34 mouse cellular contexts compared by ENCODE assay signal in the genomic region with DNA sequence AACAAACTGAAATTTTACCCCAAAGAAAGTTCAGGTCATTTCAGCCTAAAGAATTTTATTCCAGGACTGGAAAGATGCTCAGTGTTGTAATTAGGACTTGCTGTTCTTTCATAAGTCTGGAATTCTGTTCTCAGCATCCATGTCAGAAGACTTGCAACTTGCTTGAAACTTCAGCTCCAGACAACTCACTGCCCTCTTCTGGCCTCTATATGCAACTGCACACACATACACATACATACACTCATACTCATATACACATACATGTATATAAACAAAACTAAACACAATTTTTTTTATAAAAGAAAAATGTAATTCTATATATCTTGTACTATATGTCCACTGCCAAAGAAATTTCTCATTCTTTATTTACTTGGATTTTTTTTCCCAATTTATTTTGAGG. TPM values are rescaled to one million over a fixed set of nuclear protein-coding genes. Genes with fewer than 3 reads are reported as not detected.
DNase-seq lines count a peak whose midpoint lies in the region; ATAC-seq and TF ChIP-seq lines count a peak whose summit lies in the region.
"Had no signal": no experiment of that assay in that cellular context is flagged by ENCODE, and none has a peak within 500 bp of the region (broad histone marks: within the 10 kb centered on the region; RNA-seq: fewer than 3 reads in every experiment).

No protein-coding gene starts in this region.

- H3K27me3 ChIP-seq in heart, embryonic 12.5 days (replicated peaks) = no peaks in the 10 kb centered on the region
- no peaks in the 10 kb centered on the region for H3K27me3 ChIP-seq in E14TG2a.4 (ENCODE audit: insufficient read depth, low read length)
- H3K27me3 ChIP-seq: CH12.LX; hindbrain, embryonic 12.5 days; midbrain, embryonic 13.5 days; neural tube, embryonic 15.5 days had no signal

- H3K4me1 ChIP-seq in heart, embryonic 12.5 days (replicated peaks) = no peaks in the 10 kb centered on the region
- H3K4me1 ChIP-seq in E14TG2a.4 (replicated peaks; ENCODE audit: low read depth, low read length) = no peaks in the 10 kb centered on the region
- H3K4me1 ChIP-seq: hindbrain, embryonic 12.5 days; midbrain, embryonic 13.5 days; neural tube, embryonic 15.5 days had no signal

- peak; percentile 55 for TF ChIP-seq CTCF in layer of hippocampus, adult 2 months (conservative IDR thresholded peaks at IDR 0.05)
- TF ChIP-seq CTCF in E14TG2a.4 (conservative IDR thresholded peaks at IDR 0.05; ENCODE audit: low read length) = peak; percentile 51

- no peaks in the 10 kb centered on the region for H3K9me3 ChIP-seq in heart, embryonic 12.5 days (replicated peaks)
- H3K9me3 ChIP-seq in E14TG2a.4 (ENCODE audit: low read length) = no peaks in the 10 kb centered on the region
- H3K9me3 ChIP-seq: hindbrain, embryonic 12.5 days; midbrain, embryonic 13.5 days; neural tube, embryonic 15.5 days had no signal

- H3K36me3 ChIP-seq in heart, embryonic 12.5 days = no peaks in the 10 kb centered on the region
- no peaks in the 10 kb centered on the region for H3K36me3 ChIP-seq in E14TG2a.4 (ENCODE audit: insufficient read depth, low read length)
- H3K36me3 ChIP-seq: hindbrain, embryonic 12.5 days; midbrain, embryonic 13.5 days; neural tube, embryonic 15.5 days had no signal

- H3K9ac ChIP-seq in heart, embryonic 12.5 days = no peak overlapping the region
- H3K9ac ChIP-seq: hindbrain, embryonic 12.5 days; midbrain, embryonic 13.5 days; neural tube, embryonic 15.5 days had no signal

- H3K4me3 ChIP-seq in heart, embryonic 12.5 days = no peak overlapping the region
- no peak overlapping the region for H3K4me3 ChIP-seq in layer of hippocampus, adult 2 months
- H3K4me3 ChIP-seq in E14TG2a.4 (replicated peaks; ENCODE audit: low read length) = no peak overlapping the region
- H3K4me3 ChIP-seq: erythroblast, embryonic 14.5 days; gastrocnemius, adult 2 months; hindbrain, embryonic 12.5 days; midbrain, embryonic 13.5 days; neural tube, embryonic 15.5 days had no signal

- no peak for ATAC-seq in heart, embryonic 12.5 days (ENCODE audit: insufficient number of reproducible peaks, low FRiP score)
- ATAC-seq: forebrain, embryonic 16.5 days; lung, postnatal 0 days; midbrain, embryonic 13.5 days had no signal

- no peak overlapping the region for H3K4me2 ChIP-seq in heart, embryonic 12.5 days
- H3K4me2 ChIP-seq: hindbrain, embryonic 12.5 days; midbrain, embryonic 13.5 days; neural tube, embryonic 15.5 days had no signal

- H3K27ac ChIP-seq in heart, embryonic 12.5 days (ENCODE audit: poor library complexity, severe bottlenecking) = no peak overlapping the region
- no peak overlapping the region for H3K27ac ChIP-seq in layer of hippocampus, adult 2 months
- H3K27ac ChIP-seq: gastrocnemius, adult 2 months; hindbrain, embryonic 12.5 days; macrophage; midbrain, embryonic 13.5 days; neural tube, embryonic 15.5 days had no signal

- peak; percentile 9 for DNase-seq in heart, adult 11 months
- DNase-seq in layer of hippocampus, adult 2 months (ENCODE audit: low spot score in 2 of 2) = no peak
- no peak for DNase-seq in layer of hippocampus, adult 18-20 months (ENCODE audit: low spot score in 2 of 2)
- DNase-seq in ZHBTc4 (ENCODE audit: low read depth, low spot score) = peak; percentile 47
- no peak for DNase-seq in cerebellum, postnatal 36 days
- DNase-seq: adrenal gland, postnatal 14 days; cerebellum, adult 11-12 months; cerebellum, postnatal 10 days; gastrocnemius, adult 2 months; gastrocnemius, postnatal 36 days; heart, postnatal 14 days; kidney, adult 11 months; kidney, postnatal 36 days; layer of hippocampus, postnatal 36 days; liver; lung, adult 18-20 months; retina, postnatal 1 day; right cerebral cortex, postnatal 14 days had no signal

RNA-seq across cellular contexts. Expression of a gene that starts 14.9 kb away (rescaled TPM):
- 0.11 TPM in 1 of 2 replicates, not detected in the other for polyA plus RNA-seq in heart, embryonic 12.5 days (2016; fragmentation: Nextera tagmentation; extraction: Ambion mirVana)
- 10 to 100 TPM; 36.4 to 38.8 TPM for total RNA-seq in layer of hippocampus, adult 2 months (2021)
- total RNA-seq in layer of hippocampus, adult 18-20 months (2021) = 10 to 100 TPM; 33.7 to 37.2 TPM
- total RNA-seq: CH12.LX; heart, adult 8-10 months; megakaryocyte-erythroid progenitor cell, adult 5-6 weeks had no signal
- polyA plus RNA-seq: C2C12; erythroblast, embryonic 14.5 days; heart, embryonic 14.5 days; kidney, embryonic 14.5 days; small intestine, adult 2 months had no signal

Comparison
In these comparisons a context has a peak if more than half of its experiments do, and no peak if none do; other contexts are left out.
1. DNase-seq: peak in heart, adult 11 months (single experiment) and ZHBTc4 (single experiment); none in layer of hippocampus, adult 2 months (0 of 2), layer of hippocampus, adult 18-20 months (0 of 2) and cerebellum, postnatal 36 days (0 of 2).